Mouse (Mus musculus): ENCODE data around the gene Duox2. TPM values are rescaled to one million over a fixed set of nuclear protein-coding genes. Genes with fewer than 3 reads are reported as not detected.

The Duox2 gene
- total RNA-seq, 2 experiments from 2014 or later, result 0.15 to 0.33 TPM

DNA sequence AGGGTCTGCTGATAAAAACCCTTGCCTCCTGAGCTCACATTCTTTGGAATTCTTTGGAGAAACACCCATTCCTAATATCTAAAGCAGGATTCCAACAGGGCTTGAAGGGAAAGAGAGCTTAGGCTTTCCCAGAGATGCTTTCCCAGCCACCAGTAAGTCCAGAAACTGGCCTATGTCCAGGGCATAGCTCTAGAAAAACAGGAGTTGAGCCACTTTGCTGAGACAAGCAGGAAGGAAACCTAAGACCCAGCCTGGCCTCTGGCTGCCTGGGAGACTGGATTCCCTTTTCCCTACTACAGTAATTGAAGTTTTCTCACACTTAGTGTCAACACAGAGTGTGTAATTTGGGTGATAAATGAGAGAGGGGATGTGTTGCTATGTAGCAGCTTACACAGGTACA is 61.9 kb downstream of the Duox2 start:
- DNase-seq, result no peak

DNA sequence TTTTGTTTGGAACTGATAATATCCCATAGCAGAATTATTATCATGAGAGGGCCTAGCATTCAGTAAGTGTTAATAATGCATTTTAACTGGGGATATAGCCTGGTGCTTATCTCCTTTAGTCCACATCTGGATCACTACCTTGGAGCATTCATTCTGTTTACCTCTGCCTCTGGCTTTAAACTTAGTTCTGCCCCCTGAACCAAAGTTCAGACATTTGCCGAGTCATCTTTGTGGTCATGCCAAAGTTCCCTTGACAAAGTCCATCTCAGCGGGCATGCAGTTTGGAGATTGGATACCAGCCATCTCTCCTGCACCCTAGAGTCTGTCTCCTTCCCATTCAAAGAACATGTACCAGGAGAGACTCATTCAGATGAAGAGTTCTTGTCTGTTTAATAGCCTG is 62.8 kb downstream of the Duox2 start:
- DNase-seq, result peak; percentile 24

GRCm38 (mm10) chr2:122234611-122235288 is 63.5 kb downstream of the Duox2 start, which contains the start of gene Sord:
Sord (plus strand) TSS chr2:122234749.
- peak; percentile 87 for DNase-seq

DNA sequence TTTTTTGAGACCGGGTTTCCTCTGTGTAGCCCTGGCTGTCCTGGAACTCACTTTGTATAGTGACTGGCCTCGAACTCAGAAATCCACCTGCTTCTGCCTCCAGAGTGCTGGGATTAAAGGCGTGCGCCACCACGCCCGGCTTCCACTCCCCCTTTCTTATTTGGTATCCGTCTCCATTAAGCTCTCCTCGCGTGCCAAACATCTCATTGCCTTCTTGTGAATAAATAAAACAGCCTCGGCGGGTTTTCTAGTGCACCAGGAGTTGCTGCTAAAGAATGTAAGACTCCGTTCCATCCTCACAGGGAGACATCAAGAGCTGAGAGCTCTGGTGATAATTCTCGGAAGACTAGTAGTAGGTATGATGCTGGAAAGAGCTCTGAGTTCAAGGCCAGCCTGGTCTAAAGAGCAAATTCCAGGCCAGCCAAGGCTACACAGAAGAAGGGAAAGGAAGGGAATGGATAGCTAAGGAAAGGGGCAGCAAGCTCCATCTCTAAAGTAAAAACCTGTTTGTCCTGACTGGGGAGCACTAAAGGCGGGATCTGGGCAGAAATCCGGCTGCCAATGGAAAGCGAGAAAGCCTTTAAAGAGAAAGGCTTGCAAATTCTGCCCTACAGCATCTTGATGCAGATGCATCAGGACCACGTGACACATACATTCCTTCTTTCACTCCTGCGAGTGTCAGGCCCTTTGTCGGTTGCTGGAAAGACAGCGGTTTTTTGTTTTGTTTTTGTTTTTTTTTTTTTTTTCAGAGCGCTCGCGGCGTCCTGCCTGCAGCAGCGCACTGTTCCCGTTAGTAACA is 64.3 kb downstream of the Duox2 start:
- peak; percentile 47 for DNase-seq

GRCm38 (mm10) chr2:122233341-122233740 is 64.9 kb downstream of the Duox2 start:
- DNase-seq, result no peak

GRCm38 (mm10) chr2:122231616-122232015 is 66.6 kb downstream of the Duox2 start:
- no peak for DNase-seq

DNA sequence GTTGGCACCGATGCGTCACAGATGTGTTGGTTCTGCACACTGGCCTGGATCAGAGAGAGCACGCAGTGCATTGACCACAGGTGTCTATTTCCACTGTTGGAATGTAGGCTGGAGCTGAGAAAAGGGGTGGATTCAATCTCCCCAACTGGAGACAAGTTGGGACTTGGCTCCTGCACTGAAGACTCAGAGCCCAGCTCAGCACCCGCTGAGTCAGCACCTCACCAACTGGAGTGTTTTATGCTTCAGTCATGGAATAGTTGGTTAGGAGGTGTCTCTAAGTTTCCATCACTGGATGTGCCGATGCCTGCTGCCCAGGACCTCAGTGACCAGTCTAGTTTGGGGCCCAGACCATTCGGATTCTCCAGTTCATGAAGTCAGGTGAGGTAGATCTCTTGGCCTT is 67.9 kb downstream of the Duox2 start:
- DNase-seq, result no peak

Other genes with a start within 250 kb of the Duox2 start
- gene Spg11, start 180.1 kb downstream of the Duox2 start, total RNA-seq (2021), result 10 to 100 TPM; 14.6 to 16.7 TPM
- 100 to 1,000 TPM; 300 to 427 TPM for gene B2m, start 150.8 kb downstream of the Duox2 start, total RNA-seq (2021)
- gene Trim69, start 137.7 kb downstream of the Duox2 start, total RNA-seq (2021), result not detected
- under 1 TPM; 0.30 to 0.63 TPM for gene Patl2, start 112.3 kb downstream of the Duox2 start, total RNA-seq (2021)
- not detected for gene Terb2, start 112.2 kb downstream of the Duox2 start, total RNA-seq (2021)
- gene Sord, start 63.7 kb downstream of the Duox2 start, total RNA-seq (2021), result 100 to 1,000 TPM in 1 of 2 experiments, 10 to 100 TPM in 1; 96.9 to 127 TPM
- gene Duoxa2, start 451 bp upstream of the Duox2 start, total RNA-seq (2021), result not detected
- under 1 TPM in 1 of 2 experiments, not detected in 1; 0.33 TPM for gene Duoxa1, start 15.3 kb upstream of the Duox2 start, total RNA-seq (2021)
- gene Duox1, start 17.2 kb upstream of the Duox2 start, total RNA-seq (2021), result not detected
- 10 to 100 TPM; 16.7 to 23.7 TPM for gene Shf, start 70.7 kb upstream of the Duox2 start, total RNA-seq (2021)
- gene Slc28a2, start 128.0 kb upstream of the Duox2 start, total RNA-seq (2021), result 10 to 100 TPM; 10.8 to 16.3 TPM
- gene Gm14085, start 186.5 kb upstream of the Duox2 start, total RNA-seq (2021), result under 1 TPM; 0.67 to 0.69 TPM